Mouse (Mus musculus) liver, embryonic 13.5 days (tissue): ENCODE measurements around the gene Gpa33. TPM values are rescaled to one million over a fixed set of nuclear protein-coding genes. Genes with fewer than 3 reads are reported as not detected.
A peak's percentile ranks its signal among the peaks of the same experiment; 100 is the strongest.

Experiments used
- ATAC-seq: fragments of 200-750 bp; cut with Nextera tagmentation; 2 replicates; pipeline ENCODE4 v1.8.0; 2017; ENCODE audit warnings: low read depth, mild to moderate bottlenecking, moderate number of reproducible peaks, moderate library complexity
- DNase-seq: peaks from one replicate; pipeline ENCODE4 v3.0.0; 2022
- H3K27ac ChIP-seq: fragments of 300-500 bp; sonication (generic); 2 replicates; pipeline ENCODE4 v1.5.1; 2015; ENCODE audit warnings: moderate library complexity, mild to moderate bottlenecking, inconsistent platforms
- H3K27me3 ChIP-seq: fragments of 300-500 bp; sonication (generic); 2 replicates; pipeline ENCODE4 v1.6.1; 2015; ENCODE audit warnings: mild to moderate bottlenecking, inconsistent platforms
- H3K36me3 ChIP-seq: fragments of 300-500 bp; sonication (generic); 2 replicates; pipeline ENCODE4 v1.6.1; 2015; ENCODE audit warnings: mild to moderate bottlenecking, inconsistent platforms
- H3K4me1 ChIP-seq: fragments of 300-500 bp; sonication (generic); replicated peaks from 2 replicates; pipeline ENCODE4 v1.6.1; 2015; ENCODE audit warnings: inconsistent platforms
- H3K4me2 ChIP-seq: fragments of 300-500 bp; sonication (generic); 2 replicates; pipeline ENCODE4 v1.6.1; 2015; ENCODE audit warnings: inconsistent platforms, mild to moderate bottlenecking, moderate library complexity
- H3K4me3 ChIP-seq: fragments of 300-500 bp; sonication (generic); replicated peaks from 2 replicates; pipeline ENCODE4 v1.5.1; 2015; ENCODE audit warnings: mild to moderate bottlenecking, inconsistent platforms
- H3K9ac ChIP-seq: fragments of 300-500 bp; sonication (generic); 2 replicates; pipeline ENCODE4 v1.6.1; 2015; ENCODE audit warnings: mild to moderate bottlenecking, inconsistent platforms
- H3K9me3 ChIP-seq: fragments of 300-500 bp; sonication (generic); replicated peaks from 2 replicates; pipeline ENCODE4 v1.6.1; 2016; ENCODE audit warnings: inconsistent platforms
- WGBS: fragments of 180-500 bp; shearing (Covaris S2); methylation state at CpG from one replicate; pipeline ENCODE4 v1.1.7; 2015; ENCODE audit not compliant: insufficient replicate concordance; 5-methylcytosine and 5-hydroxymethylcytosine counted together
- polyA plus RNA-seq: library from polyadenylated mRNA; unstranded; fragments of >200 nt; fragmentation: Nextera tagmentation; extraction: Ambion mirVana; gene quantifications from 2 replicates; pipeline ENCODE4 v1.2.1, GENCODE M21; 2015

The Gpa33 gene
- polyA plus RNA-seq, 1 experiment from 2014 or later, result not detected

GRCm38 (mm10) chr1:166151341-166151740 is 21.3 kb downstream of the Gpa33 start:
- no peak for DNase-seq
- Histone ChIP-seq H3K4me2 (no peak overlapping the region), H3K4me3 (no peak overlapping the region), H3K4me1 (peaks cover 36% of the 10 kb centered on the region), H3K36me3 (no peaks in the 10 kb centered on the region), H3K27me3 (peaks cover 20% of the 10 kb centered on the region), H3K9me3 (no peaks in the 10 kb centered on the region), H3K27ac (no peak overlapping the region), H3K9ac (no peak overlapping the region)
- ATAC-seq, result no peak
- WGBS, result 68% methylated on average over 11 of the region's 11 CpGs

DNA sequence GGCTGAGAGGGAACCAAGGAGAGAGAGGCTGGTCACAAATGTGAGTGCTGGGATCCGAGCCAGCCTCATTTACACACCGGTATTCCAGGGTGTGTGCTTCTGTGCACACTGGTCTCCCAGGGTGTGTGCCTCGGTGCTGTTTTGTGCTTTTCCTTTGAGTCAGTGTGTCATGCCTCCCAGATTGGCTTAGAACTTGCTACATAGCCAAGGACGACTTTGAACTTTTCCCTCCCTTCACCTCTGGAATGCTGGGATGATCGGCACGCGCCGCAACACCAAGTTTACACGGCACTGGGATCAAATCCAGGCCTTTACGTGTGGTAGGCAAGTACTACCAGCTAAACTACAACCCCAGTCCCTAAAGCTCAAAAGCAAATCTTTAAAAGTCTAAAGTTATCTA is 22.0 kb downstream of the Gpa33 start:
- DNase-seq, result no peak
- ATAC-seq, result no peak
- 77% methylated on average over 10 of the region's 10 CpGs for WGBS
- H3K4me1 ChIP-seq, result peaks cover 36% of the 10 kb centered on the region
- H3K4me3 ChIP-seq, result no peak overlapping the region
- H3K27me3 ChIP-seq, result peaks cover 20% of the 10 kb centered on the region
- no peaks in the 10 kb centered on the region for H3K36me3 ChIP-seq
- H3K9ac ChIP-seq, result no peak overlapping the region
- H3K4me2 ChIP-seq, result no peak overlapping the region
- no peaks in the 10 kb centered on the region for H3K9me3 ChIP-seq
- H3K27ac ChIP-seq, result no peak overlapping the region

GRCm38 (mm10) chr1:166153351-166154120 is 23.5 kb downstream of the Gpa33 start:
- no peak overlapping the region for H3K27ac ChIP-seq
- no peaks in the 10 kb centered on the region for H3K9me3 ChIP-seq
- ATAC-seq (no peak), DNase-seq (peak; percentile 66)
- peaks cover 25% of the 10 kb centered on the region for H3K4me1 ChIP-seq
- no peak overlapping the region for H3K4me3 ChIP-seq
- H3K4me2 ChIP-seq, result 0 out of 2 replicates have a peak overlapping the region, but pooled peaks have one; percentile 21
- H3K36me3 ChIP-seq, result no peaks in the 10 kb centered on the region
- 12% methylated on average over 18 of the region's 18 CpGs for WGBS
- H3K9ac ChIP-seq, result no peak overlapping the region
- H3K27me3 ChIP-seq, result peaks cover 22% of the 10 kb centered on the region

- Histone ChIP-seq H3K36me3 (no peaks in the 10 kb centered on the region), H3K27ac (no peak overlapping the region), H3K4me1 (peaks cover 16% of the 10 kb centered on the region), H3K9me3 (no peaks in the 10 kb centered on the region), H3K4me3 (no peak overlapping the region; the same call in 1 of the 2 replicates), H3K27me3 (peaks cover 29% of the 10 kb centered on the region), H3K4me2 (peak overlapping the region; percentile 39; the same call in 1 of the 2 replicates), H3K9ac (no peak overlapping the region; the same call in 1 of the 2 replicates)
- WGBS, result 8% methylated on average over 29 of the region's 29 CpGs
- ATAC-seq, result 0 out of 2 replicates have a peak, but pooled peaks have one; percentile 24
- peak; percentile 53 for DNase-seq
Measured at GRCm38 (mm10) chr1:166154162-166155112, 24.4 kb downstream of the Gpa33 start.

DNA sequence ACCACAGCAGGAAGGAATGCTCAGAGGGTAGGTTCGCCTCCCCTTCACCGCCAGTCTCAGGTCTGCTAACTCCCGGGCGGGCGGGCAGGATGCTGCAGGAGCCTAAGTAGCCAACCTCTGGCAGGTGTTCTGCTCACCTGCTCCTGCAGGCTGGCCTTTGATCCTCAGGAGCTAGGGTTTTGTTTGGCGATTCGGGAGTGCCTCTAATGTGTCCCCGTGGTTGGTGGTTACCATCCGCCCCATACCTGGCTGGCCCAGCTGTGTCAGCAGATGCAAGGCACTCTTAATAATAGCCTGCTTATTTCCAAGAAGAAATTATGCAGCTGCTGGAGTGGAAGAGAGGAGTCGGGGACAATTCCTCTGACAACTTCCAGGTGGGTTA is 25.1 kb downstream of the Gpa33 start:
- WGBS, result 27% methylated on average over 10 of the region's 10 CpGs
- Histone ChIP-seq H3K4me3 (no peak overlapping the region), H3K36me3 (no peaks in the 10 kb centered on the region), H3K27me3 (peaks cover 35% of the 10 kb centered on the region), H3K4me1 (peaks cover 9% of the 10 kb centered on the region), H3K4me2 (no peak overlapping the region), H3K27ac (no peak overlapping the region), H3K9ac (no peak overlapping the region), H3K9me3 (no peaks in the 10 kb centered on the region)
- ATAC-seq (no peak), DNase-seq (no peak)

DNA sequence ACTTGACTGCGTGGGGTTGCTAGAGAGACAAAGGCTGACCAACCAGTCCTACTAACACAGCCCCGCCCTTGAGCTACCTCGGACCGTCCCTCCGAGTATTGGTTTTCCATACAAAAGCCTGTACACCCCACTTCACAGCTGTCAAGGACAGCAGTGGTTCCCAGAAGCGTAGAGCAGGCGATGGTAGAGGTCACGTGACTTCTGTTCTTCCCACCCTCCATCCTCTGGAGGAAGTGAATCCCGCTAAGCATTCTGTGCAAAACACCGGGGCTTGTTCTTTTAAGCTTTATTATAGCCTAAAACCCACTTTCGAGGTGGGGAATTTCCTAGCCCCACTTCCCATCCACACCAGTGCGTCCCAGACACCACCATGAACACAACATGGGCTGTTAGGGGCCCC is 27.7 kb downstream of the Gpa33 start:
- Histone ChIP-seq H3K9ac (no peak overlapping the region), H3K9me3 (no peaks in the 10 kb centered on the region), H3K4me1 (peaks cover 6% of the 10 kb centered on the region), H3K27me3 (peaks cover 40% of the 10 kb centered on the region), H3K36me3 (no peaks in the 10 kb centered on the region), H3K4me2 (no peak overlapping the region), H3K4me3 (no peak overlapping the region), H3K27ac (no peak overlapping the region)
- DNase-seq, result no peak
- no peak for ATAC-seq
- WGBS, result 66% methylated on average over 12 of the region's 12 CpGs

DNA sequence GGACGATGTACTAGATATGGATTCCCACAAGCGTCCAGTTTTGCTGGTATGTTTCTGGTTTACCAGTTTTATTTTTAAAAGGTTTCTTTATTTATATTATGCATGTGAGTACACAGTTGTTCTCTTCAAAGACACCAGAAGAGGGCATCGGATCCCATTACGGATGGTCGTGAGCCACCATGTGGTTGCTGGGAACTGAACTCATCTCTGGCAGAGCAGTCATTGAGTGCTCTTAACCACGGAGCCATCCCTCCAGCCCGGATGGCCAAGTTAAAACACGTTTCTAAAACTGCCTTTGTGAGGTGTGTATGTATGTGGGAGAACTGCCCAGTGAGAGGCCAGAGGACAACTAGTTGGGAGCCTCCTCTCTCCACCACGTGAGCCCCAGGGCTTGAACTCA is 28.6 kb downstream of the Gpa33 start:
- no peak for ATAC-seq
- H3K27me3 ChIP-seq, result peaks cover 40% of the 10 kb centered on the region
- H3K36me3 ChIP-seq, result no peaks in the 10 kb centered on the region
- no peak for DNase-seq
- peaks cover 6% of the 10 kb centered on the region for H3K4me1 ChIP-seq
- no peak overlapping the region for H3K4me3 ChIP-seq
- H3K27ac ChIP-seq, result no peak overlapping the region
- H3K9me3 ChIP-seq, result no peaks in the 10 kb centered on the region
- no peak overlapping the region for H3K4me2 ChIP-seq
- H3K9ac ChIP-seq, result no peak overlapping the region
- 44% methylated on average over 9 of the region's 9 CpGs for WGBS

DNA sequence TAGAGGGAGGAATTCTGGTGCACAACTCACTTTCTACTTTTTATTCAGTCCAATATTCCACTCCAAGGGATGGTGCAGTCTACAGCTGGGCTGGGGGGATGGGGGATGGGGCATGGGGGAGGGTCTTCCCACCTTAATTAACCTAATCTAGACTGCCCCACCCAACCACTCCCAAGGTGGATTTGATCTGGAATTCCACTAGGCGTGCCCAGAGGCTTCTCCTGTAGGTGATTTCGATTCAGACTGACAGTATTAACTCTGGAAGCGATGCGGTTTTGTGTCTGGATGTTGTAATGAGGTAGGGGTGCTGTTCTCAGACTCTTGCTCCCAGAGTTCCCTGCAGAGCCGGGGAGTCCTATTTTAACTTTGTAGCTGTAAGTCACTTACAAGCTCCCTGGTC is 30.1 kb downstream of the Gpa33 start:
- H3K4me3 ChIP-seq, result no peak overlapping the region
- no peaks in the 10 kb centered on the region for H3K4me1 ChIP-seq
- H3K9ac ChIP-seq, result no peak overlapping the region
- peaks cover 33% of the 10 kb centered on the region for H3K27me3 ChIP-seq
- ATAC-seq (no peak), DNase-seq (no peak)
- H3K36me3 ChIP-seq, result no peaks in the 10 kb centered on the region
- H3K4me2 ChIP-seq, result no peak overlapping the region
- WGBS, result 44% methylated on average over 5 of the region's 5 CpGs
- no peak overlapping the region for H3K27ac ChIP-seq
- no peaks in the 10 kb centered on the region for H3K9me3 ChIP-seq

DNA sequence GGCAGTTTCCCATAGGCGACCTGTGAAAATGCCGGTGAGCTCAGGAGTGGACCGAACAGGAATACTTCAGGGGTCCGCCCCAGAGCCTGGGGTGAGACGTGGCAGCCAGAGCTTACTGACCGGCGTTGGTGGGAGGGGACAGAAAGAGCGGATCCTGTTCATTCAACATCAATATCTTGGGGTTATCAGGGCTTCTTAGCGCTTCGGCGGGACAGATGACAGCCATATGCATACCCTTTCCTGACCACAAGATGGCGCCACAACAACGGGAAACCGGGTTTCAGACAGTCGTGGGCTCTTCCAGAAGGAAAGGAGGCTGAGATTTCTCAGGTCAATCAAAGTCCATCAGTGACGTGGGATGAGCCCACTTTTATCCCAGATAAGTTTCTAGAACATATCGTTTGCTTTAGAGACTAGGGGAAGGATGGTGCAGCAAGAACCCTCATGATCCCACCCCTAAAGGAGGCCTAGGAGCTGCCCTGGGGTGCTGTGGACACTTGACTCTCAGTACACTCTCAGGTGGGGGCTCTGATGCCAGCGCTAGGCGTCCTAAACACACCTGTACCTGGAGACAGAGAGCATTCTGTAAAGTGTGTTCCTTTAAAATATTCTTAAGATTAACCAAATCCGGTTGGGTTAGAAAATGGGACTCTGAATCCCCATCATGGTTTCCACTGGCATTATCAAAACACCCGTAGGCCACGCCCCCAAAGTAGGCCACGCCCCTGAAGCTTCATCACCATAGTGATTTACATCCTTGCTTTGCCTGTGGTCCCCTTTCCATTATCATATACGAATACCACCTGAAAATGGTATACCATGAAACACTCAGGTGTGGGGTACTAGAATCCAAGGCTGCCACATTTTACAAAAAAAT is 30.8 kb downstream of the Gpa33 start:
- Histone ChIP-seq H3K36me3 (no peaks in the 10 kb centered on the region), H3K27ac (no peak overlapping the region), H3K4me1 (no peaks in the 10 kb centered on the region), H3K4me2 (no peak overlapping the region), H3K9ac (no peak overlapping the region), H3K4me3 (no peak overlapping the region), H3K27me3 (peaks cover 26% of the 10 kb centered on the region), H3K9me3 (no peaks in the 10 kb centered on the region)
- WGBS, result 14% methylated on average over 24 of the region's 24 CpGs
- DNase-seq, result no peak
- ATAC-seq, result 0 out of 2 replicates have a peak, but pooled peaks have one; percentile 27

DNA sequence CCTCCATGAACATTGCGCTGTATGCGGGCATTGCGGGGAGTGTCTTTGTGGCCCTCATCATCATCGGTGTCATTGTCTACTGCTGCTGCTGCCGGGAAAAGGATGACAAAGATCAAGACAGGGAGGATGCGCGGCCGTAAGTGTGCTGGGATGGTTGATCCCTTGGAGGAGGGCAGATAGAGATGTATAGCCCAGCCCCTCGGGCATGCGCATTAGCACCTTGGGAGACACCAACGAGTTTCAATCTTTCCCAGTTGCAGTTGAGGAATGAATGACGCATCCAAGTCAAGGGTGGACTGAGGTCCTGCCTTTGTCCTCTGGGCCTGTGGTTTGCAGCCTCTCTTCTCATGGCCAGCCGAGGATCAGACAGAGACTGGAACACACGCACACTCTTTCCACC is 34.5 kb downstream of the Gpa33 start:
- WGBS, result 80% methylated on average over 14 of the region's 14 CpGs
- Histone ChIP-seq H3K36me3 (no peaks in the 10 kb centered on the region), H3K4me3 (no peak overlapping the region), H3K4me2 (no peak overlapping the region), H3K27me3 (peaks cover 14% of the 10 kb centered on the region), H3K9me3 (no peaks in the 10 kb centered on the region), H3K9ac (no peak overlapping the region), H3K4me1 (no peaks in the 10 kb centered on the region), H3K27ac (no peak overlapping the region)
- DNase-seq (no peak), ATAC-seq (no peak)

GRCm38 (mm10) chr1:166165159-166165558 is 35.1 kb downstream of the Gpa33 start:
- H3K4me3 ChIP-seq, result no peak overlapping the region
- H3K4me2 ChIP-seq, result no peak overlapping the region
- H3K27me3 ChIP-seq, result peaks cover 8% of the 10 kb centered on the region
- no peaks in the 10 kb centered on the region for H3K9me3 ChIP-seq
- no peak for ATAC-seq
- no peaks in the 10 kb centered on the region for H3K36me3 ChIP-seq
- H3K27ac ChIP-seq, result no peak overlapping the region
- no peak overlapping the region for H3K9ac ChIP-seq
- no peaks in the 10 kb centered on the region for H3K4me1 ChIP-seq
- no peak for DNase-seq
- WGBS, result 86% methylated on average over 9 of the region's 9 CpGs
